Mouse (Mus musculus) right cerebral cortex, adult 18-20 months (tissue): ENCODE measurements around the gene Kcnma1.

ENCODE experiments used
- DNase-seq: peaks from one replicate; pipeline ENCODE4 v3.0.0; 2022; ENCODE audit warnings: mixed read lengths

Kcnma1 gene

DNA sequence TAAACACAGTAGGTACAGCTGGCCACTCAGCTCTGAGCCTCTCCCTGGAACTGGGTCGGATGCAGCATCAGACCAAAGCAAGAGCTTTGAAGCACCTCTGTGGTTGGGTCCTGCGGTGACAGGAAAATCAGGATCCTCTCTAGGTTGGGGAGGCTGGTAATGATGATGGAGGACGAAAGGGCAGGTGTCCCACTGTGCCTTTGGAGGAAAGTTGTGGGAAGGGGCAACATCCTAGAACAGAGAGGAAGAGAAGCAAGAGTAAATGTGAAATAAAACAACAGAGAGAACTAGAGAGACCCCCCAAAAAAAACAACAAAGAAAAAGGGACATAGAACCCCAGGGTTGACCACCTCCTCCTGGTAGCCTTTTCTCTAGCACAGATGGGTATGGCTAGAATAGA is at the start of gene Kcnma1:
Gene Kcnma1, minus strand, starts transcription at position 101 of the 400 bp plus-strand sequence.
- no peak for DNase-seq

DNA sequence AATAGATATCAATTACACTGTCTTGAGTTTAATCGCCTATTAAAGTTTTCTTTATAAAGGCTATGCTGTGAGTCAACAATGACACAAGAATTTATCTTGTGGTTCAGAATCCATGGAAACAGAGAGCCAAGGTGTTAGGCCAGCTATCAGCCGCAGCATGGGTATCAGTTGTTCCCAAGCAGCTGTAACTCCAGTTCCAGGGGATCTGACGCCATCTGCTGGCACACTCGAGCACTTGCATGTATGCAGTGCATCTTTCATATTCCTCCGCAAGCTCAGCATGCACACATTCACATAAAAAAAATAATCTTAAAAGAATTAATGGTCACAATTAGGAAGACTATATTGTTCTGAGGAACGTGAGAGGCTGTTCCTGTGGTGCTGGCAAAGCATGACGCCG is 45.5 kb upstream of the Kcnma1 start:
- peak; percentile 49 for DNase-seq

DNA sequence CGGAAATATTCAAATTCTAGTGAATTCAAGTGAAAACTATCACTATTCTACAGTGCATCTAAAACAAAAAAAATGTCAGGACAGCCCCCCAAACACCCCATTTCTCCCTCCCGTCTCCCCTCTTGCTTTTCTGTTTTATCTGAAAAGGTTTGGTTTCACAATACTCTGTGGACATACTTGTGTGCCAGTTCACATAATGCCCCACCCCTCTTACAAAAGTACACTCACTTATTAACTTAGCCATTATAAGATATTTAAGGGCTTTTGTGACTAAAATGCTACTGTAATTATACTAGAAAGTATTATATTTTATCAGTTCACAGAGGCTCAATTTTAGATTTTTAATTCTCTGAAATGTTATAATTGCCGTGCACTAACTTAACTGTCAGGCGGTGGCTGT is 45.0 kb upstream of the Kcnma1 start:
- DNase-seq, result no peak

DNA sequence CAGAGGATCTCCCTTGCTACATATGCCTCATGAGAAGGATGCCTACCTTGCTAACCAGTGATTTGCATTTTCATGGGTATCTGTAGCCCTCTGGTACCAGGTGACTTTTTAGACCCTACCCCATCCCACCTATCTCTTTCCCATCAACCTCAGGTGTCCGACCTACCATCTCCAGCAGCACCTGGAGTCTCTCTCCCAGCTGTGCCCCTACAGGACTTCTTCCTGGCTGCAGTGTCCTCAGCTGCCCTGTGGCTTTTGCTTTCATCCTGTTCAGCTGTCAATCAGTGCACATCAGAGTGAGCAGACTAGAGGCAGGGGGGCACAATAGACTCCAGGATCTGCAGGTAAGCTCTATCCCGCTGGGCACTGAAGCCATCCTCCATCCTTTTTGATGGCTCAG is 37.5 kb upstream of the Kcnma1 start:
- DNase-seq, result no peak

DNA sequence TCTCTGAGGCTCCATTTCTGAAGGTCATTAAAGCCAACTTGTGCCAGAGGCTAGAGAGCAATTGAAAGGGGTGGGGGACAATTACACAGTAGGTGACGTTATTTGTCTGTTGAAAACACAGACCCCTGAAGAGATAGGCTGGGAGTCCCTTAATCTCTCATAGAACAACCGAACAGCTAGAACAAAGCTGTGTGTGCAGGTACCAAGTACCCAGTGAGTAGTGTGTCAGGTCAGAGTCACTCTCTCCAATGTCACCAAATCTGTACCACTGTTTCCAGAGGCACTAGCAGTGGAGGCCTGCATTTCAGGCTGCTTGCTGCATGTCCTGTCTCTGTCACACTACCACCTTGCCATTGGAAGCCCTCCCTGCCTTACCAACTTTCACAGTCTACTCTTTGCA is 22.3 kb upstream of the Kcnma1 start:
- DNase-seq, result no peak

DNA sequence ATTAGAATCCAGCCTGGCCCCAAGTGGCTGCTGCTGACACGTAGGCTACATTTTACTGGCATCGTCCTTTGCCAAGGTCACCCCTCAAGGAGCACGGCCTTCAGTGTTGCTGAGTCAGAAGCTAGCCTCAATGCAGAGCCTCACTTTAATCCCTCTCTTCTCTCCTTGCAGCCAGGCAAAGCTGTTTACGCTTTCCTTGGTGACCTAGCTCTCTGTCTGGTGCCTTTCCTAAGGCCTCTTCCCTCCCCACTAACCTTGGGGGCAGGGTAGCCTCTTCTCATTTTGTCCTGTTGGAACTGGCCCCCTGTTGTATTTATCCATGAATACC is 21.9 kb upstream of the Kcnma1 start:
- DNase-seq, result no peak

DNA sequence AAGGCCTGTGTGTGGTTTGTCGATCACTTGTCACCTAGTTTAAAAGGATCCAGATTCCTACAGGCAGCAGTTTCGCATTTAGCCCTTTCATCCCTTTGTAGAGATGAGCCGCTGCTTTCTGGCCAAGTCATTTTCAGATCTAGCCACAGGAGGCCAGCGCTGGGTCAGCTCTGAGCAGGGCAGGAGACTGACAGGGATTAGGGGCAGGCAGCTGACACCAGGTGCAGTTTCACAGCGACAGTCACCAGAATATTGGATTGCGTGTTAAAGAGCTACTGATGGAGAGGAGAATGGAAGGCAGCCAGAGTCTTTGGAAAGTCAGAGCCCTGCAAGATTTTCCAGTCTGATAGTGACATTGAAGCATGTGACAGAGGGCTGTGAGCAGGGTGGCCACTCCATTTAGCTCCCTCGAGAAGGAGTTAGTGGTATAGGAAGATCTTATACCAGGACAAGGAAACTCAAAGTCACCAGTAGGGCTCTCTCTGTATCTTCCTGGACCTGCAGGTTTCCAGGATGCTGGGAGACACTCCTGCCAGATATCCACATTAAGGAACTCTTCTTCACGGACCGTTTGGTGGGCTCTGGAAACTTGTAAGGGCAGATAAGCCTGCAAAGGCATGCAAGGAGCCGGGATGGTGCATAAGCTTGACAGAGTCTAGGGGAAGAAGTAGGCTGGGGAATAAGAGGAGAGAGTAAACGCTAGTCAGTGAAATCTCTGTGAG is 21.4 kb upstream of the Kcnma1 start:
- no peak for DNase-seq

DNA sequence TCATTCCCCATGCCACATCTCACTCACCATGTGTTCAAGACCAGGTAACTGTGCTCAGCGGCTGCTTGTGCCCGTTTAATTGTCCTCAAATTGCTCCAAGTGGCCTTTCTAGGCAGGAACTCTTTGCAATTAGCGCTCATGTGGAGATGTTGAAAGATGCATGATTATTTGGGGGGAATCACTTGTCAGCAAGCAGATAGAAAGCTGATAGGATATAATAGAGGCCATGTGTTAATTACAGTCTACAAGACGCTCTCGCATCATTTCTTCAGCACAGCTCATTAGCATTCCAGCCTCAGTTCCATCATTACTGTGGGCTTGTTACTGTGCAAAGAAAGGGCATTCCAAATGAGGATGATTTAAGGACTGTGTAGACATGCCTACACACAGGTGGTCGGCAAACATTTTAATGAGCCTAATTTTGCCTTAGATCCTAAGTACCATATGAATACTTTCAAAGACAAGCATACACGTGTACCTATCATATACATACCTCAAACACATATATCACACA is 18.6 kb upstream of the Kcnma1 start:
- no peak for DNase-seq

DNA sequence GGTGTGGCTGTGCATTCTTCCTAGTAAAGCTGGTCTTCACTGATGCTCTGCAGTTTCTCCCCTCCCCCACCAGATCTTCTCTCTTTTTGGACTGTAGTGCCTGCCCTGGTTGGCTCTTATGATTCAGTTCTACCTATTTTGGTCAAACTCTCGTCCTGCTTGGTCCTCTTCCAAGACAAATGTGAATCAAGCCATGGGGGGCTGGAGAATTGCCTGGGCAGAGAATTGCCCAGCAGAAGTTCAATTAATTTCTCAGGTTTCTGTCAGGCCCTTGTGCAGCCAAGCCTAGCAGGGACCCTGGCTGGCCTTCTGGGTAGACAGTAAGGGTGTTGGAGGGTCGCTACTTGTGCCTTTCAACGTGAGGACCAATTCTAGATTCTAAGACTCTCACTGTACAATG is 17.9 kb upstream of the Kcnma1 start:
- no peak for DNase-seq

DNA sequence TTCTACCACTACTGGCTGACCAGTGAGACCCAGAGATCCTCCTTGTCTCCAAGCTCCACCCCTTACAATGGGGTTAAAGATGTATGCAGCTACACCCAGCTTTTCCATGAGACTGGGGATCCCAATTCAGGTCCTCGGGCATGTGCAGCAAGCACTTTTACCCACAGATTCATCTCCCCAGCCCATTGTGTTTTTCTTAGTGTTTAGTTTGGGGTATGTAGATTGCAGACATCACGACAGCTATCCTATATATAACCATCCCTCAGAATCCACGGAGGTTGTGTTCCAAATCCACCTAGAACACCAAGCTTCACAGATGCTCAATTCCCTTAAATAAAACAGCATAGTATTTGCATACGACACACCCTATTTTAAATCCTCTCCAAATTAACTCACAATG is 6.4 kb upstream of the Kcnma1 start:
- peak; percentile 32 for DNase-seq

DNA sequence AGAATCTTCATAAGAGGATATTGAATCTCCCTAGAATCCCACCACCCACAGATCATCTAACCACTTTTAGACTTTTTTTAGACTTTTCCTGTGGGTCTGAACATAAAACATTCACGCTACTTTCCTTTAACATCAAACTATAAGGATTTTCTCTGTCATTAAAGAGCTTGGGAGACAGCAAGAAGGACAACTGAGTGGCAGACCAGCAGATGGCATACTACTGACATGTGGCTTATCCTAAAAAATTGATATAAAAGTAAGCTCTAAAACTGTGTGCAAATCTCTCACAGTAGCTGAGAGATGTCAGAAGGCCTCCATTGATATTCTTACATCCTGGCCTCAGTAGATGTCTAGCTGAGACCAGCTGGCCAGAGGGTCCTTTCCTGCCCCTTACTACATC is 4.3 kb downstream of the Kcnma1 start:
- no peak for DNase-seq

DNA sequence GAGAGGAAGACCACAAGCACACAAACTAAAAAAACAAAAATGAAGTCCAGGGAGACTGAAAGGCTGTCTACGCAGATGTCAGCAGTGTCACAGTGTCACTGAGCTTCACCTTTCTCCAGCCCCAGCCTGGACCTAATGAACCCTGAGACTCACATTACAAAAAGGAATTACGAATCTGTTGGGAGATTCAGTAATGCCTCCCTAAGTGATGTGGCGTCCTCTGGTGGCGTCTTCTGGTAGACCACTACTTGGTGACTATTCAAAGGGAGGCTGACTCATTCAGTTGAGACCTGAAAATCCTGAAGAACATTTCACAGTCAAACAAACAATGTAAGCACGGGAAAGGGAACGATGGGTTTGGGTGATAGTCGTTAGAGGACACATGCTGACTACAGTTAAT is 6.0 kb downstream of the Kcnma1 start:
- DNase-seq, result peak; percentile 82

DNA sequence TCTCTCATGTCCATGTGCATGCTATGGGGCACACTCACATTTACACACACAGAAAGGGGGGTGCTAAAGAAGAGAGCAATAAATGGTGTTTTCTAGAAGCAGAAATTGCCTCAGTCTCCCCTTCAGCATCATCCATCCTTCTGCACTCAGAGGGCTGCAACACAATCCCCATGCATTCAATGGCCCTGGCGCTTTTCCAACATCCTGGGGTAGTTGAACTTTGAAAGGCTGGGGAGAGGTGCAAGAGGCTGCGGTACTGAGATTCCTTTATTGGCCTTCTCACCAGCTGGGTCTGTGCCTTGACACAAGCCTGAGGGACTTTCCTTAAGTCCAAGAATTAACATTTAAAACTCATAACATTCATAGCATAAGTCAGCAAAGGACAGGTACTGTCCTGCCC is 8.0 kb downstream of the Kcnma1 start:
- DNase-seq, result no peak

DNA sequence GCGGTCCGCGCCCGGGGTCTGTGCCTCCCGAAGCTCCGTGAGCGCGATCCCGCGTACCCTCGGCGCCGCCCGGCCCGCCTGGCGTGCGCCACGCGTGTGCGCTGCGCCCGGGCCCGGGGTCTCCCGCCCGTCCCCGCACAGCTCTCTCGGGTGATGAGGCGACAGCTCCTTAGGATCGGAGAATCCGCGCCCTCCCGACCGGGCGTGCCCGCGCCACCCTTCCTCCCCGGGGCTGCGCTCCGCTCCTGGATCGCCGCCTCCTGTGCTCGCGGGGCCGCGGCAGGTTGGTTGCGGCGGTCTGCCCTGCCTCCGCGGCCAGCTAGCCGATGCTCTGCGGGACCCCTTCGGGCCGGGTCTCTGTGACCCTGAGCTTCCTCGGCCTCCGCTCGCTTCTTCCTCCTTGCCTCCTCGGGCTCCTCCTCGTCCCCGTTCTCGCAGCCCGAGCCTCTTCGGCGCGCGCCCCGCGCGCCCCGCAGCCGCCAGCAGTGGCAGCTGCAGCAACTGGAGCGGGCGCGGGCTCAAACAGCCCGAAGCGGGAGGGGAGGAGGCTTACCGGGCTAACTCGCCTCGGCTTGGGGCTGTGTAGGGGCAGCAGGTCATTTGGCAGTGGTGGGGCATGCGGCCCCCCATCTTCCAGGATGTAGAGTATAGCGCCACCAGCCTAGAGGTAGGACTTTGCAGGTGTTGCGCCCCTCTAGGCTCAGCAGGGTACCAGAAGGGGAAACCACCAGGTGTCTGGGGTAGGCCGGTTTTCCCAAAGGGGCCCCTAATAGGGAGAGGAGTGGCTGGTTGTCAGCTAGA is 9.6 kb downstream of the Kcnma1 start:
- DNase-seq, result peak; percentile 70

DNA sequence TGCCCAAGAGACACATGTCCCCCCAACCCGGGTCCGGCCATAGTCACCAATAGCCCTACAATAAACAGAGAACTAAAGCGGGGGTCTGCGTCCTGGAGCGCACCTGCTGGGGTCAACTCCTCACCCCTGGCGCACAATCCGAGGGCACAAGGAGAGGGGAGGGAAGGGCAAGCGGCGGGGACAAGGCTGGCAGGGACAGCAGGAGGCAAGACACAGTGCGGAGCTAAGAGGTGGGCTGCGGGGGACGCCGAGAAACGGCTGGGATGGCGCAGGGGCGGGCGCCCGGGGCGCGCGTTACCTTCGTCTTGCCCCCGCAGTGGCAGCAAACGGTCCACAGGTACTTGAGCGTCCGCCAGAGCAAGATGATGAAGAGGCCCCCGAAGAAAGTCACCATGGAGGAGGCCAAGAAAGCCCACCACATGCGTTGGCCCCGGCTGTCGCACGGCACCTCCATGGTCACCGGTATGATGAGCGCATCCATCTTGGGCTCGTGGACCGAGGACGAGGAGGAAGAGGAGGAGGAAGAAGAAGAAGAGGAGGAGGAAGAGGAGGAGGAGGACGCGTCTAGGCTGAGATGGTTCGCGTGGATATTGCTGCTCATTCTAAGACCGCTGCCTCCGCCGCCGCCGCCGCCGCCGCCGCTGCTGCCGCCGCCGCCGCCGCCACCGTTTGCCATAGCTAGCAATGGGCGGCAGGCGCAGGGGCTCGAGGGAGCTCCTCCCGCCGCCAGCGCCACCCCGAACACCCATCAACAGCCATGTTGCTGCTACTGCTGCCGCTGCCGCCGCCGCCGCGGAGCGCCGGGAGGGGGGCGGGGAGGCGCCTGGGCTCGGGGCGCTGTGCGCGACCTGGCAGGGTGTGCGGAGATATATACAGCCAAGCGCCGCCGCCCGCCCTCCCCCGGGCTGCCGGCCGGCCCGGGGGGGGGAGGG is 10.6 kb downstream of the Kcnma1 start:
- peak; percentile 75 for DNase-seq

DNA sequence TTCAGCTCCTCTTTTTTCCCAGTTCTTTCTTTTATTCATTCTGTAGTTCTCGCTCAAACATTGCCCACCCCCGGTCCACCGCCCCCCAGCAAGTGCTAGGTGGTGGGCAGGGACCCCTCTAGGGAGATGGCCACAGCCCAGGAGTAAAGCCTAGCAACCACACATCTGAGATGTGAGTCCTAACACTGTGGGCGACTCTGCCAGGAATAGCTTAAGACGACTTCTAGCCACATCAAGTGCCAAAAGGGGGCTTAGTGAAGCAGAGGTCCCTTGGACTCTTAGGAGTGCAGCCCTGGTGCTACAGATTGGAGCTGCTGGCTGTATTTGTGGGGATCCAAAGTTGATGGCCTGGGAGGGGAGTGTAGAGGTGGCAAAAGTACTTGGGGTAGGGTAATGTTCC is 11.6 kb downstream of the Kcnma1 start:
- DNase-seq, result no peak

DNA sequence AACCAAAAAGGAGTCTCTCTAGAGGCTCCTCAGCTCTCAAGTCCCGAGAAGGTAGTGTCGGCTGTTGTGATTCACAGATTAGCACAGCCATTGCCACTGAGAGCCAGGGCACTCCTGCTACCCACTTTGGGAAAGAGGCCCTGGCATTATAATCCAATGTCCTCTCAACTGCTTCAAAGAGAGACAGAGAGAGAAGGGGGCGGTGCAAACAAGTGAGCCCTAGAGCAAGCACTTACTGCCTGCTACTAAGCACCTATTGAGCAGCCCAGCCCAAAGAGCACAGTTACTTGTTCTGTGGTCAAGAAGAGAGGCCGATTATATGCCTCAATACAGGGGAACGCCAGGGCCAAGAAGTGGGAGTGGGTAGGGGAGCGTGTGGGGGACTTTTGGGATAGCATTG is 16.4 kb downstream of the Kcnma1 start:
- no peak for DNase-seq

DNA sequence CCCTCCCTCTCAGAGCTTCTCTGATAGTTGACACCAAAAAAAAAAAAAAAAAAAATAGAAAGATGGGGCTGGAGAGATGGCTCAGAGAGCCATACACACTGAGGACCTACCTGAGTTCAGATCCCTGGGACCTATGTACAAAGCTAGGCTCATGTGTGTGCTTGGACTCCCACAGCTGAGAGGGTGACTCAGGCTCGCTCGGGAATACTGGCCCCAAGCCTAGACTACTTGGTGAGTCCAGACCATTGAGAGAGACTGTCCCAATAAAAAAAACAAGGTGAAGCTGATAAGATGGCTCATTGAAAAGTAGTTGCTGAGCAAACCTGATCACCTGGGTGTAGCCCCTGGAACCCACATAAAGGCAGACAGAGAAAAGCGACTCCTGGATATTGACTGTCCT is 18.5 kb downstream of the Kcnma1 start:
- no peak for DNase-seq

DNA sequence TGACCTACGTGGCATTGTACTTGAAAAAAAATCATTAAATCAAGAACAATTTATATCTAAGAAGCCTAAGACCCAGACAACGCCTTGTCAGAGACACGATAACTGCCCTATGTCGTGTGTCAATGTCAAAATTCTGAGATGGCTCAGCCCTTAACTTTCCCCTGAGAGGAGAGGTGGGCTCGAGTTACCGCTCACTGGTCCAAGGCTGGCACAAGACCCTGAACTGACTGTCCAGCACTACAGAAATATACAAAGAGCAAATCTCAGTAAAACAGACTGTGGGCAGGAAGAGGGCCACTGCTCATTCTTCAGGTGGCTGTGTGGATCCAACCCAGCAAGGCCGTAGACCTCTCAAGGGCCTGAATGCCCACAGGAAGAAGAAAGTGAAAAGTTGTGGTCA is 23.4 kb downstream of the Kcnma1 start:
- DNase-seq, result no peak

DNA sequence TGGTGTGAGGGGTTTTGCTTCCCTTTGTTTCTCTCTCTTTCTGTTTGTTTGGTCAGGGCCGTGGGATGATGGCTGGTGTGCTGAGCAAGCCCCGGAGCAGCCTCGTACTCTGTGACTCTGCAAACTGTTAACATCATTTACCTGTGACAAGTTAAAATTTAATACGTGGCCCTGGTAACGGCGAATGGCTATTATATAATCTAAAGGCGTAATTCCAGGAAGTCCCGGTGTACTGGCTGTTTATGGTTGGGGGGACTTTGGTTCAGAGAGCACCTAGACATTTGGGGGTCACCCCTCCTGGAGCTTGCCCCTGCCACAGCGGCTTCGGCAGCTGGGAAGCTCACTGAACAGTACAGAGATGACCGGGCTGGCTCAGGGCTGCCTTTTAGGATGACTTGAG is 24.6 kb downstream of the Kcnma1 start:
- DNase-seq, result no peak

DNA sequence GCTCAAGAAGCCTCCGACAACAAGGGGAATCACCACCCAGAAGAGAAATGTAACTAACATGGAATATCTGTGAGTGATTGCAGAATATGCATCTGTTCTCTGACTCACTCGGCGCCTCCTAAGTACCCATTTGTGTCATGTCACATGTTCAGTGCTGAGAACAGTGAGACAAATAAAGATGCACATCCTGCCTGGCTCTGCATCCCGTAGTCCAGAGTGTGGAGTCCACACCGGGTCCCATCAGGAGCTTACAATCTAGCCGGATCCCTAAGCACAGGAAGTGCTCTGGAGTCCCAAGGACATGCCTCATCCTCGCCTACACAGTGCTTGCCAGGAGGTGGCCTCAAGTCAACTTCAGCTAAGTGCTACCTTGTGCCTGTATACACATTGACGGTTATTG is 32.1 kb downstream of the Kcnma1 start:
- DNase-seq, result peak; percentile 84

DNA sequence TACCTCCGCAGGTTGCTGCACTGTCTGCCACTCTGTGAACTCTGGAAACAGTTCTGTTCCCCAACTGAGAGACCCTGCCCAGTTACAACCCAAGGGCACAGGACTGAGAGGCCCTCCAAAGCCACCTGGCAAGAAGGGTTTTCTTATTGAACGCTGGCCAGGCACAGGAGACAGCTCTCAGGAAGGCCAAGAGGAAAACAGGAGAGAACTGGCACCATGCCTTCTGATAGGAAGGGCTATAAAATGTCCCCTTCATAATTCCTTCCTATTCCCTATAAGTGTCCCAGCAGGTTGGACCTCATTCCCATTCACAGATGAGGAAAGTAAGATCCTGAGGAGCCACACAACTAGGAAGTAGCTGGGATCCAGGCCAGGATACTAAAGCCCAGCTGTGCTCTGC is 39.6 kb downstream of the Kcnma1 start:
- no peak for DNase-seq

DNA sequence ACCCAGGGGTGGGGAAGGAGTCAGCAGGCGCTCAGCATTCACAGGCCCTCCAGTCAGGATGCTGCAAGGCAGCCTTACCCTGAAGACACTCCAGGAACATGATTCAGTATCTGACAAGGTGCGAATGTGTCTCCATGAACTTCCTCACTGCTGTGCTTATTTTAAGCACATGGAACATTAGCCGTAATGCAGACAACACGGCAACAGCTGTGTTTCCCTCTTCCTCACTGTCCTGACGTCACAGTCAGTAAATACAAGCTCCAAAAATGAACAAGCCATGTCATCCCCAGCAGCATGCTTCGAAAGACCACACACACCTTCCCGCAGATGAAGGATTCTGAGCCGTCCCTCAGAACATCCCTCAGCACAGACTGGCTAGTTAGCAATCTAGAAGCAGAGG is 47.8 kb downstream of the Kcnma1 start:
- DNase-seq, result peak; percentile 79
